Mouse (Mus musculus) heart, postnatal 0 days (tissue): ENCODE data around the gene Wdr12. TPM values are rescaled to one million over a fixed set of nuclear protein-coding genes. Genes with fewer than 3 reads are reported as not detected.
A peak's percentile ranks its signal among the peaks of the same experiment; 100 is the strongest.
"Not testable (repeated sequence)": the region's sequence is repeated elsewhere in the genome, so short reads cannot be mapped to it uniquely, and the experiment has no call there.

Experiments used
- ATAC-seq: fragments of 200-750 bp; cut with Nextera tagmentation; 2 replicates; pipeline ENCODE4 v1.8.0; 2017; ENCODE audit warnings: low read depth, moderate number of reproducible peaks, moderate library complexity; ENCODE audit not compliant: insufficient read depth
- DNase-seq: peaks from one replicate; pipeline ENCODE4 v3.0.0-alpha.2; 2016; ENCODE audit warnings: low spot score
- H3K27ac ChIP-seq: fragments of 300-500 bp; sonication (generic); 2 replicates; pipeline ENCODE4 v1.5.1; 2014; ENCODE audit warnings: low read depth, mild to moderate bottlenecking
- H3K27me3 ChIP-seq: fragments of 300-500 bp; sonication (generic); 2 replicates; pipeline ENCODE4 v1.6.1; 2014; ENCODE audit warnings: low read length, mixed read lengths; ENCODE audit not compliant: control insufficient read depth, insufficient read depth
- H3K36me3 ChIP-seq: fragments of 300-500 bp; sonication (generic); replicated peaks from 2 replicates; pipeline ENCODE4 v1.6.1; 2014; ENCODE audit warnings: low read length, mixed read lengths; ENCODE audit not compliant: control insufficient read depth, insufficient read depth
- H3K4me1 ChIP-seq: fragments of 300-500 bp; sonication (generic); 2 replicates; pipeline ENCODE4 v1.6.1; 2014; ENCODE audit warnings: antibody characterized with exemption; ENCODE audit not compliant: control insufficient read depth, insufficient read depth
- H3K4me2 ChIP-seq: fragments of 300-500 bp; sonication (generic); 2 replicates; pipeline ENCODE4 v1.6.1; 2014; ENCODE audit warnings: low read depth, mild to moderate bottlenecking, low read length, moderate library complexity
- H3K4me3 ChIP-seq: fragments of 300-500 bp; sonication (generic); 2 replicates; pipeline ENCODE4 v1.5.1; 2014; ENCODE audit warnings: low read depth, low read length
- H3K9ac ChIP-seq: fragments of 300-500 bp; sonication (generic); replicated peaks from 2 replicates; pipeline ENCODE4 v1.6.1; 2014; ENCODE audit warnings: low read depth, low read length, mixed read lengths
- H3K9me3 ChIP-seq: fragments of 300-500 bp; sonication (generic); replicated peaks from 2 replicates; pipeline ENCODE4 v1.6.1; 2016; ENCODE audit warnings: low read length; ENCODE audit not compliant: control insufficient read depth
- CTCF ChIP-seq: IDR thresholded peaks from 2 replicates; pipeline ENCODE4 v1.5.1; 2016; ENCODE audit warnings: antibody characterized with exemption, control low read depth, low read depth
- EP300 ChIP-seq: IDR thresholded peaks from 2 replicates; pipeline ENCODE4 v1.6.1; 2016; ENCODE audit warnings: antibody characterized with exemption, low read depth
- WGBS: fragments of 180-500 bp; shearing (Covaris S2); extraction: QIAGEN DNeasy Blood & Tissue Kit; methylation state at CpG from one replicate; pipeline ENCODE4 v1.1.7; 2014; 5-methylcytosine and 5-hydroxymethylcytosine counted together
- polyA plus RNA-seq: library from polyadenylated mRNA; unstranded; fragments of >200 nt; fragmentation: Nextera tagmentation; extraction: Ambion mirVana; gene quantifications from 2 replicates; pipeline ENCODE4 v1.2.1, GENCODE M21; 2015
- total RNA-seq: library from RNA; depleted of rRNA; stranded (reverse); fragments of >200 nt; gene quantifications from 2 replicates; pipeline ENCODE4 v1.2.3, GENCODE M21; 2014; ENCODE audit warnings: low replicate concordance

The Wdr12 gene
- total and polyA plus RNA-seq, 2 experiments from 2014 or later = 20.5 to 24.2 TPM

- Histone ChIP-seq H3K4me2 (no peak overlapping the region), H3K9me3 (no peaks in the 10 kb centered on the region), H3K9ac (no peak overlapping the region), H3K27ac (no peak overlapping the region), H3K4me1 (no peaks in the 10 kb centered on the region), H3K4me3 (no peak overlapping the region), H3K27me3 (no peaks in the 10 kb centered on the region), H3K36me3 (no peaks in the 10 kb centered on the region)
- no peak for ATAC-seq
- no peak for DNase-seq
- 88% methylated on average over 3 of the region's 3 CpGs for WGBS
- TF ChIP-seq CTCF (no peak), EP300 (no peak)
Measured at GRCm38 (mm10) chr1:60056310-60056709, 42.1 kb downstream of the Wdr12 start.

GRCm38 (mm10) chr1:60054659-60055058 is 43.8 kb downstream of the Wdr12 start:
- 40% methylated on average over 3 of the region's 3 CpGs for WGBS
- ATAC-seq (no peak), DNase-seq (no peak)
- TF ChIP-seq EP300 = no peak
- 0 out of 2 replicates have a peak, but pooled peaks have one; percentile 13 for TF ChIP-seq CTCF
- Histone ChIP-seq H3K4me2 (no peak overlapping the region), H3K27ac (no peak overlapping the region), H3K27me3 (no peaks in the 10 kb centered on the region), H3K9ac (no peak overlapping the region), H3K36me3 (no peaks in the 10 kb centered on the region), H3K9me3 (no peaks in the 10 kb centered on the region), H3K4me1 (no peaks in the 10 kb centered on the region), H3K4me3 (no peak overlapping the region)

- WGBS = 92% methylated on average over 5 of the region's 5 CpGs
- not testable (repeated sequence) for ATAC-seq, H3K36me3 ChIP-seq, H3K27ac ChIP-seq, H3K4me2 ChIP-seq, H3K9me3 ChIP-seq, H3K4me3 ChIP-seq, DNase-seq, H3K4me1 ChIP-seq, H3K9ac ChIP-seq
- peaks cover 11% of the 10 kb centered on the region for H3K27me3 ChIP-seq
Measured at GRCm38 (mm10) chr1:60047481-60047880, 51.0 kb downstream of the Wdr12 start.

- DNase-seq (no peak), ATAC-seq (no peak)
- Histone ChIP-seq H3K36me3 (no peaks in the 10 kb centered on the region), H3K4me1 (no peaks in the 10 kb centered on the region), H3K4me2 (no peak overlapping the region), H3K9ac (no peak overlapping the region), H3K27me3 (peaks cover 15% of the 10 kb centered on the region), H3K27ac (no peak overlapping the region), H3K4me3 (no peak overlapping the region), H3K9me3 (no peaks in the 10 kb centered on the region)
- WGBS = 88% methylated on average over 1 of the region's 1 CpGs
- TF ChIP-seq CTCF = no peak
- TF ChIP-seq EP300 = no peak
Measured at GRCm38 (mm10) chr1:60044595-60044994, 53.9 kb downstream of the Wdr12 start.

- ATAC-seq (peak; percentile 84), DNase-seq (peak; percentile 16)
- Histone ChIP-seq H3K36me3 (no peaks in the 10 kb centered on the region), H3K4me2 (peak within 1 kb of the TSS; percentile 81), H3K4me1 (no peaks in the 10 kb centered on the region), H3K9me3 (no peaks in the 10 kb centered on the region), H3K4me3 (peak within 1 kb of the TSS; percentile 78), H3K27ac (no peak within 1 kb of the TSS), H3K9ac (peak within 1 kb of the TSS; percentile 60), H3K27me3 (peaks cover 15% of the 10 kb centered on the region)
- 1% methylated on average over 42 of the region's 99 CpGs for WGBS
- TF ChIP-seq CTCF = no peak
- no peak for TF ChIP-seq EP300
Measured at GRCm38 (mm10) chr1:60042796-60043469, 55.5 kb downstream of the Wdr12 start, which contains the start of gene Ica1l. Ica1l (minus strand) TSS chr1:60043184.

- Histone ChIP-seq H3K9me3 (no peaks in the 10 kb centered on the region), H3K36me3 (no peaks in the 10 kb centered on the region), H3K4me3 (peak overlapping the region; percentile 78), H3K27ac (no peak overlapping the region), H3K4me2 (peak overlapping the region; percentile 81), H3K27me3 (peaks cover 15% of the 10 kb centered on the region), H3K4me1 (no peaks in the 10 kb centered on the region), H3K9ac (peak overlapping the region; percentile 60)
- no peak for DNase-seq
- TF ChIP-seq EP300 (no peak), CTCF (no peak)
- 4% methylated on average over 19 of the region's 19 CpGs for WGBS
- ATAC-seq = no peak
Measured at GRCm38 (mm10) chr1:60042398-60042795, 56.0 kb downstream of the Wdr12 start.
